Mouse (Mus musculus) gastrocnemius, postnatal 10 days (tissue): ENCODE data around the gene Cdk17. TPM values are rescaled to one million over a fixed set of nuclear protein-coding genes. Genes with fewer than 3 reads are reported as not detected.

Experiments used
- DNase-seq: peaks from one replicate; pipeline ENCODE4 v3.0.0; 2021; ENCODE audit warnings: mixed read lengths
- total RNA-seq, 2 experiments: library from RNA; stranded (reverse); gene quantifications; 2 replicates each; pipeline ENCODE4 v1.2.3; 2021

Gene Cdk17
- total RNA-seq, 2 experiments from 2014 or later, result 18.6 to 22.6 TPM

- no peak for DNase-seq
These were observed 101.4 kb downstream of the Cdk17 start for GRCm38 (mm10) chr10:93261981-93262499.

- no peak for DNase-seq
These were observed 102.8 kb downstream of the Cdk17 start for GRCm38 (mm10) chr10:93263431-93263830.

DNA sequence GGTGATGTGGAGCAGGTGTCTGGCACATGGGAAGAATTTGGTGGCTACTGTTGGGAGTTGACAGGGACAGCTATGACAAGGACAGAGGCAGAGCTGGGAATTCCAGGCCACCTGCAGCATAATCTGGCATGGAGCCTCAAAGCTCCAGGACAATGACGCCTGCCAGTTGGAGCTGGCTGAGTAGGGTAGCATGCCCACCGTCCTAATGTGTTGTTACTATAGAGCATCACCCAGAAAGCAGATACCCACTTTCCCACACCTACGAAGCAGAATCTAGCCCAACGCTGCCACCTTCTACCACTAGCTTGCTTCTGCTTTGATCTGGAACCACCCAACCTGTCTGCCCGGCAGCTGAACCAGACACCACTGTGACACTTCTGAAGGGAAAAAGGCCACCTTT, 103.3 kb downstream of the Cdk17 start:
- no peak for DNase-seq

GRCm38 (mm10) chr10:93265833-93266232, 105.2 kb downstream of the Cdk17 start:
- no peak for DNase-seq

DNA sequence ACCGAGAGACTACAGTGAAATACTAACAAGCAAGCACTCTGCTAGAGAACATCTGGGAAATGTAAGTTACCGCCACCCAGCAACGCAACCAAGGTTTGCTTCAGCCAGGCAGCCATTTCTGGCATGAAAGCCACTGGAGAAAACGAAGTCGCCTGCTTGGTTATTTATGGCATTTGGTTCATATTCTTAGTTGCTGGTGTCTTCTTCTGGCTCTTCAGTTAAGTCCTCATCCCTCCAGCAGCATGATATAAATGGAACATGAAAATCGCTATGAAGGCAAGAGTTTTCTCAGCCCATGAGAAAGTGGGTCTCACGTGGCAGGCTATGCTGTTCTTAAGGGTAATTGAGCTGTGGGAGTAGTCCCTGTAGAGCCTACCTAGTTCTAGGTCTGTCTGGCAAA, 105.8 kb downstream of the Cdk17 start:
- DNase-seq, result no peak

- no peak for DNase-seq
These were observed 106.8 kb downstream of the Cdk17 start for GRCm38 (mm10) chr10:93267509-93267908.

DNA sequence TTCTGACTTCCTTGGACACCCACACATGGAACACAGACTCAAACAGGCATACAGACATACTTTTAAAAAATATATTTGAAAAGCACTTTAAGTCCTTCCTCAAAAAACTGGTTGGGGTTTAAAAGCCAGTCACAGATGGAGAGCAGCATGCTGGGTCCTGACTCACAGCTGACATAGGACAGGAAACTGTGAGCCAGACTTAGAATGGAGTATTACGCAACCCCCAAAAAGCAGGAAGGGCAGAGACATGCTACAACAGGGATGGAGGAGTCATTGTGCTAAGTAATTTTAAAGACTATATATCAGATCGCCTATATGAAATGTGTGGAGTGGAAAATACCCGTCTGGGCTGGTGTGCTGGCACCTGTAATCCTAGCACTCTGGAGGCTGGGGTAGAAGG, 107.7 kb downstream of the Cdk17 start:
- no peak for DNase-seq

DNA sequence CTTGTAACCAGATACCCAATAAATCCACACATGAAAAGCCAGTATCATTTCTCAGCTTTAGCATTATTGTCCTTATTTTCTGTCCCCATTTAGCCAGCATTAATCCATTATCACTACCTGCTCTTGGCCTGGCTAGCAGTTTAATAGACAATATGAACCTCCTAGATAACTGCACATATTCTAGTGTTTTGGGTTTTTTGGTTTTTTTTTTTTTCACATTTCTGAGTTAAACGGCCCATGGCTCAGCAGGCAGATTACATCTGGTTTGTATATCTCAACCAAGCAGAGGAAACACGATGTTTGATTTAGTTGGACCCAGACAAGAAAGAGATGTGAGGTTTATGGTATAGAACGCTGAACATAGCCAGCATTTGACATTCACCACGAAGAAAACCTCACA, 109.1 kb downstream of the Cdk17 start:
- DNase-seq, result no peak

DNA sequence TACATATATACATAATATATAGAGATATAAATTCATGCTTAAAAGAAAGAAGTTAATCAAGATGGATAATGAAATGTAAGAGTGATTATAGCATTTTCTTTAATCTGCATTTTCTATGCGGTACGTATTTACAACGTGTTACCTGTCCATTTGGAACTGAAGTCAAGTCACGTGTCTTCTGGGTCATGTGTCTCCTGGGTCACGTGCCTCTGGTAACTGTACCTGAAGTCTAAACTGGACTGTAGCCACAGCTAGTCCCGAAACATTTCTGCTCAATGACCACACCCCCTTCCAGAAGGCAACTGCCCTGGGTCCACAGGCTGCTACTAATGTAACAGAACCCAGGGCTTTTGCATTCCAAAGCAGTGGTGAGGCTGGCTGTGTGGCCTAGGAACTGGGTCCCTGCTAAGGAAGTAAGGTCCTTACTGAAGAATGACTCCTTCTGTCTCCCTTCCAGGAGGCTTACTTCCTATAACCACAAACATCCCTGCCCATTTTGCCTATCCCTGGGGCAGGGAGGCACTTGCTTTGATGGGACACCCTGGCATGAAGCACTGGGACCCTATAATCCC, 110.3 kb downstream of the Cdk17 start:
- DNase-seq, result no peak

GRCm38 (mm10) chr10:93271831-93272230, 111.2 kb downstream of the Cdk17 start:
- no peak for DNase-seq

- no peak for DNase-seq
These were observed 112.6 kb downstream of the Cdk17 start for GRCm38 (mm10) chr10:93272986-93273982.

DNA sequence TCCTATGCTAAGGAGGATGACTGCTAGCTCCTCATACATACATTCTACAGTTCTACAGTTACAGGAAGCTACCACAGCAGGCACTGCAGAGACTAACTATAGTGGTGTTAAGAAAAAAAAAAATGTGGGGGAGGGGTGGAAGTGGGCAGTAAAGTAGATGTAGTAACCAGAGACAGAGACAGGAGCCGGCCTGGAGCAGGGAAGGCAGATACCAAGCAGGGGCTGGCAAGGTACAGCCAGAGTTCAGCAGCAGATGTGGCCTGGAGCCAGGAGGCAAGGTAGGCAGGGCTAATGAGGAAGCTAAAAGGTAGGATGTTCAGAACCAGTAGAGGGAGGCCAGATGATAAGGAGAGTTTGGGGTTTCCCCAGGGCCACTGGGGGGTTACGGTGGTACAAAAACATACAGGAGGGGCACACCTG, 113.6 kb downstream of the Cdk17 start:
- no peak for DNase-seq

- DNase-seq, result no peak
These were observed 114.8 kb downstream of the Cdk17 start for GRCm38 (mm10) chr10:93275212-93276136.

DNA sequence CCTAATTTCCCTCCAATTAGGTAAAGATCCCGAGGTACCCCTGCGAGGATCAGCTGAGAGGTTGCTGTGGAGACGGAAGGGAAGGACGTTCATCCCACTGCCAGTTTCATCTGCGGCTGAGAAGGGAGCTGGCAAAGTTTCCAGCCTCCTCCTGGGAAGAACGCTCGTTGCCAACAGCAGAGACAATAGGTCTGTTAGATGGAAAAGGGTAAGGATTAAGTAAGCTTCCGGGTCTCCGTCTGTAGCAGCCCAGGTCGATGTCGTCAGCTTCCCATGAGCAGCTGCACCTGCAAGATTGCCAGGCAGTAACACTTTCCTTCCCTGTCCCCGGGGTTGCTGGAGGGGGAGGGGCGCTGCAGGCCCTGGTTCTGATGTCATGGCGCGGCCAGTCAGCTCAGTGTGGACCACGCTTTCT, 115.7 kb downstream of the Cdk17 start:
- peak; percentile 68 for DNase-seq

- DNase-seq, result no peak
These were observed 116.2 kb downstream of the Cdk17 start for GRCm38 (mm10) chr10:93276857-93277256.

- no peak for DNase-seq
These were observed 117.7 kb downstream of the Cdk17 start for GRCm38 (mm10) chr10:93278361-93278760.

DNA sequence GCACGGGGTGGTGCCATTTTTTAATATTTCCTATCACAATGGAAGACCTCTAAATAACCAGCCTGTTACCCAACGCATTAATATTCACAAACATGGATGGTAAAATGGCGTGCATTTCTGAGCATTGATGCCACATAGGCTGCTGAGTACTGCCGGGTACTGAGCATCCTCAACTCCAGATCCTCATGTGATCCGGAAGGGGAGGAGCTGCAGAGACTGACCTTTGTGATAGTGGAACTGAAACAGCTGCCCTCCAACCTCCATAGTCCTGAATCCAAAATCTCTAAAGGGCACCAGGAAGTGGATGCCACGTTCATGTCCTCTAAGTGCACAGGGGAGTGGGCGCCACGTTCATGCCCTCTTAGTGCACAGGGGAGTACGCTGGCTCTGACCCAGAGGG, 118.4 kb downstream of the Cdk17 start:
- no peak for DNase-seq

DNA sequence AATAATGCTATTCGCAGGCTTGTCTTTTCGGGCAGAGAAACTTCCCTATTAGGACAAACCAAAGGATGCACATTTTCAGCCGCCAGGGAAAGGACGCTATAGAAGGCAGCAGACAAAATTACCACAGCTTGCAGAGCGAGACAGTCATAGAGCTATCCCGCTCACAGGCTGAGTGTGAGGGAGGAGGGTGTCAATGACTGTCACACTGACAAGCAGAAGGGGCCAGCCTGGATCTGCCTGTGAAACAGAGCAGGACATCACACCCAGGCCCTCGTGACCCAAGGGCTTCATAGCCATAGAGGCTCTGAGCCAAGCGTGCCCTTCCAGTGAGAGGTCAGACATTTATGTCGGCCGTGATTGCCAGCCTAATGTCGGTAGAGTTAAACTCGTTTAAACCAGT, 119.9 kb downstream of the Cdk17 start:
- DNase-seq, result no peak

DNA sequence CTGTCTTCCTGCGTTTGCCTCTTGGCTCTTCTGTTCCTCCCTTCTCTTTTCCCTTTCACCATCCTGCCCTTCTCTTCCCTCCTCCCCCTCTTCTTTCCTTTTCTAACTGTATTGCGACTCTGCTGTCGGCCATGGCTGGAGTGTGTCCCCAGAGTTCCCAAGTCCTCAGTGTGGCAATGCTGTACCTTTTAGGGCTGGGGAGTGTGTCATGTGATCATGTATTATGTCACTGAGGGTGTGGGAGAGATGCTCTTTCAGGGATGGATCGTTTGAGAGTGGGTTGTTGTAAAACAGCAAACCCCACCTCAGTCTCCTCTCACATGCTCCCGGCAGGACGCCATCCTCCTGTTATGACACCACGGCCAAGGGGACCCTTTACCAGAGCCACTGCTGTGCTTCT, 120.4 kb downstream of the Cdk17 start:
- no peak for DNase-seq

GRCm38 (mm10) chr10:93282526-93282964, 121.9 kb downstream of the Cdk17 start:
- peak; percentile 49 for DNase-seq

- DNase-seq, result no peak
These were observed 122.6 kb downstream of the Cdk17 start for GRCm38 (mm10) chr10:93283258-93283657.

DNA sequence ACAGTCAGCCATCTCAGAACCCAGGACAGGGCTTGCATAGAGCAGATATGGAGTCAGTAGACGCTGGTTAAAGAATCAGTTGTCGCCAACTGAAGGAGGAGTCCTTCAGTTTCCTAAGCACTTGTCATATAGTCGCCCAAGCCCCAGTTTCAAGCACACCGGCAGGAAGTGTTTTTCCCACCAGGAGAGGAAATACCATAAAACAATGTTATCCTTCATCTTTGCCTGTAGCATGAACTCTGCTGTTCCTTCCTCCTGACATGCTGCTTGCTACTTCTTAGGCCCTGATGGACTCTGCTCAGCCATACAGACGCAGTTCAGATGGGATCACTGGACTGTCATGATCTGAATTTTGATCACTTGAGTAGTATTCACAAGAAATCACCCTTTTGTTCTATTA, 124.8 kb downstream of the Cdk17 start:
- DNase-seq, result no peak
